24 mouse cellular contexts compared by ENCODE assay signal in the genomic region with DNA sequence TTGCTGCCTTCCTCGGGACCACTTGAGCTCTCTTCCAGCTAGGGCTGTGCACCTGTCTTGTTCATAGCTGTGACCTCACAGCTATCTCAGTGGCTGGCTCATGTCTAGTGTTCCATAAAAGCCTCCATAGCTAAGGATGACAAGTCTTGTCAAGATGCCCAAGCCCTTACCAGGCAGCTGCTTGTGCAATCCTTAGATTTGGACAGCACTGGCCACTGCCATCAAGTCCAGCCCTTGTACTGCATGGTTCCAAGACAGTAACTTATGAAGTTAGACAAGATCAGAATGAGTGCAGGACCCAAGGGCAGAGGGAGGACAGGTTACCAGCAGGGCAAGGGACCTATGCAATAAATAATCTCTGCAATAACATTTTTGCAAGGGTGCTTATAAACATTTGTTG. TPM values are rescaled to one million over a fixed set of nuclear protein-coding genes. Genes with fewer than 3 reads are reported as not detected.
A peak's percentile ranks its signal among the peaks of the same experiment; 100 is the strongest.
DNase-seq lines count a peak whose midpoint lies in the region; ATAC-seq lines count a peak whose summit lies in the region.
"Had no signal": no experiment of that assay in that cellular context is flagged by ENCODE, and none has a peak within 500 bp of the region (broad histone marks: within the 10 kb centered on the region; RNA-seq: fewer than 3 reads in every experiment).

No protein-coding gene starts in this region.

- no peak overlapping the region for H3K4me3 ChIP-seq in liver, embryonic 16.5 days (ENCODE audit: low read depth, low read length)
- H3K4me3 ChIP-seq: embryonic facial prominence, embryonic 15.5 days; forebrain, embryonic 10.5 days; hindbrain, embryonic 15.5 days; limb, embryonic 15.5 days; neural tube, embryonic 15.5 days had no signal

- H3K4me1 ChIP-seq in liver, embryonic 16.5 days (ENCODE audit: control insufficient read depth, low read depth, low read length): peaks cover 52% of the 10 kb centered on the region
- H3K4me1 ChIP-seq: embryonic facial prominence, embryonic 15.5 days; hindbrain, embryonic 15.5 days; neural tube, embryonic 15.5 days had no signal

- DNase-seq in adrenal gland, postnatal 14 days: peak; percentile 21
- DNase-seq in adrenal gland, postnatal 25 days: no peak
- peak; percentile 65 for DNase-seq in 3T3-L1 (ENCODE audit: low read depth, low spot score)
- DNase-seq in adipocyte (ENCODE audit: low spot score): peak; percentile 91
- DNase-seq in yolk sac, embryonic 10.5 days (ENCODE audit: low spot score): no peak
- DNase-seq: B cell, adult 2 months; cerebellum, adult 9-10 months; gastrocnemius, postnatal 36 days; kidney, adult 2 months; kidney, postnatal 10 days; left cerebral cortex, postnatal 4 days; thymus, adult 2 months; thymus, postnatal 4 days had no signal

- no peaks in the 10 kb centered on the region for H3K36me3 ChIP-seq in liver, embryonic 16.5 days (ENCODE audit: control insufficient read depth, insufficient read depth)
- H3K36me3 ChIP-seq: embryonic facial prominence, embryonic 15.5 days; forebrain, embryonic 10.5 days; hindbrain, embryonic 15.5 days; limb, embryonic 15.5 days; neural tube, embryonic 15.5 days had no signal

- no peak for ATAC-seq in liver, embryonic 16.5 days (ENCODE audit: low read depth)
- ATAC-seq in megakaryocyte-erythroid progenitor cell, adult 5-6 weeks (replicated peaks; ENCODE audit: low FRiP score, low TSS enrichment, poor library complexity, severe bottlenecking): no peak
- ATAC-seq: forebrain, embryonic 16.5 days had no signal

- 76% methylated on average over 1 of the region's 1 CpGs for WGBS in liver, embryonic 16.5 days (ENCODE audit: insufficient replicate concordance)

- no peaks in the 10 kb centered on the region for H3K9me3 ChIP-seq in liver, embryonic 16.5 days (replicated peaks; ENCODE audit: control insufficient read depth, low read length)
- H3K9me3 ChIP-seq: embryonic facial prominence, embryonic 15.5 days; forebrain, embryonic 10.5 days; hindbrain, embryonic 15.5 days; limb, embryonic 15.5 days; neural tube, embryonic 15.5 days had no signal

- H3K27me3 ChIP-seq in liver, embryonic 16.5 days (ENCODE audit: control insufficient read depth, insufficient read depth, low read depth, low read length): no peaks in the 10 kb centered on the region
- H3K27me3 ChIP-seq: CH12.LX; embryonic facial prominence, embryonic 15.5 days; hindbrain, embryonic 15.5 days; limb, embryonic 15.5 days; neural tube, embryonic 15.5 days had no signal

- H3K4me2 ChIP-seq in liver, embryonic 16.5 days (ENCODE audit: low read depth, low read length): no peak overlapping the region
- H3K4me2 ChIP-seq: embryonic facial prominence, embryonic 15.5 days; hindbrain, embryonic 15.5 days; limb, embryonic 15.5 days; midbrain, embryonic 11.5 days; neural tube, embryonic 15.5 days had no signal

- H3K9ac ChIP-seq in liver, embryonic 16.5 days (ENCODE audit: low read depth, low read length): no peak overlapping the region
- H3K9ac ChIP-seq: embryonic facial prominence, embryonic 15.5 days; hindbrain, embryonic 15.5 days; limb, embryonic 15.5 days; neural tube, embryonic 15.5 days had no signal

- H3K27ac ChIP-seq in liver, embryonic 16.5 days (ENCODE audit: low read length): peak overlapping the region; percentile 46; the same call in 1 of the 2 replicates
- H3K27ac ChIP-seq: embryonic facial prominence, embryonic 15.5 days; hindbrain, embryonic 15.5 days; limb, embryonic 15.5 days; neural tube, embryonic 15.5 days; stomach, postnatal 0 days had no signal

RNA-seq across cellular contexts. Expression of gene Slc2a9, which starts 1.2 kb away (rescaled TPM):
- total RNA-seq in adrenal gland, postnatal 14 days (2021): 2.7 and 5.9 TPM in 2 replicates
- 2.7 and 2.8 TPM in 2 replicates for total RNA-seq in adrenal gland, postnatal 25 days (2021)
- 3.6 and 4.0 TPM in 2 replicates for polyA plus RNA-seq in liver, embryonic 16.5 days (2015; fragmentation: Nextera tagmentation; extraction: Ambion mirVana)
- total RNA-seq in megakaryocyte-erythroid progenitor cell, adult 5-6 weeks (2014; fragmentation: Nextera tagmentation): 1.5 and 4.6 TPM in 2 replicates
- 1.8 and 4.4 TPM in 2 replicates for total RNA-seq in megakaryocyte-erythroid progenitor cell, adult 5-6 weeks (2017)

RNA-seq across cellular contexts. Expression of gene Wdr1, which starts 58.9 kb away (rescaled TPM):
- 122 and 146 TPM in 2 replicates for total RNA-seq in adrenal gland, postnatal 14 days (2021)
- 119 and 124 TPM in 2 replicates for total RNA-seq in adrenal gland, postnatal 25 days (2021)
- 74.4 and 76.7 TPM in 2 replicates for polyA plus RNA-seq in liver, embryonic 16.5 days (2015; fragmentation: Nextera tagmentation; extraction: Ambion mirVana)
- total RNA-seq in megakaryocyte-erythroid progenitor cell, adult 5-6 weeks (2014; fragmentation: Nextera tagmentation): 75.8 and 77.7 TPM in 2 replicates
- 107 and 112 TPM in 2 replicates for total RNA-seq in megakaryocyte-erythroid progenitor cell, adult 5-6 weeks (2017)

Comparison
In these comparisons a context has a peak if more than half of its experiments do, and no peak if none do; other contexts are left out.
1. DNase-seq: peak in adrenal gland, postnatal 14 days (single experiment), 3T3-L1 (single experiment) and adipocyte (single experiment); none in adrenal gland, postnatal 25 days (single experiment) and yolk sac, embryonic 10.5 days (single experiment).